Mouse (Mus musculus): Measurements from ENCODE around the gene Plpp7. TPM values are rescaled to one million over a fixed set of nuclear protein-coding genes. Genes with fewer than 3 reads are reported as not detected.
A peak's percentile ranks its signal among the peaks of the same experiment; 100 is the strongest.

Gene Plpp7
- total RNA-seq (2022): 100 to 1,000 TPM in 3 of 4 experiments, 10 to 100 TPM in 1; 99.5 to 130 (median 113) TPM

DNA sequence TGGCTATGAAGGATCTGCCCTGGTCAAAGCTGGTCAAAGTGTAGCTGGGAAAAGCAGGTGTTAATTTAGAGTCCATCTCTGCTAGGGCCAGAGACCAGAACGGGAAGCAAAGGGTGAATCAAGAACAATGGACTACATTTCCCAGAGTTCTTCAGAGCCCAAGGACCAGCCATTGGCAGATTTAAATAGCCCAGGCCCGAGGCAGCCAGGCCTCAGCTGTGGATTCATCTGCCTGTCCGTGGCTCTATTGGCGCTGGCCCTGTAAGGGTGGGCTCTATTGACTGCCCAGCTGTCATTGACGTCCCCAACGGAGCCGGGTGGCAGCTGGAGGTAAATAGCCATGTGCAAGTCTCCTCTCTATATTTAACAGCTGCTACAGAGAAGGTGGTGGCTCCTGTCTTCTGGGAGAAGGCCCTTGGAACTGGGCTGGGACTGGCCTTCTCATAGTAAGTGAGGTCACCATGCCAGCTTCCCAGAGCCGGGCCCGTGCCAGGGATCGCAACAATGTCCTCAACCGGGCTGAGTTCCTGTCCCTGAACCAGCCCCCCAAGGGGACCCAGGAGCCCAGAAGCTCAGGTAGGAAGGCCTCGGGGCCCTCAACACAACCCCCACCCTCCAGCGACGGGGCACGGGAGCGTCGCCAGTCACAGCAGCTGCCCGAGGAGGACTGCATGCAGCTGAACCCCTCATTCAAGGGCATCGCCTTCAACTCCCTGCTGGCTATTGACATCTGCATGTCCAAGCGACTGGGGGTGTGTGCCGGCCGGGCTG, at the start of gene Plpp7:
TSS of gene Plpp7 (plus strand) at position 178 of the 771 bp plus-strand sequence.
- DNase-seq (ENCODE audit: low spot score in 2 of 2): peak; percentile 80 to 91

DNA sequence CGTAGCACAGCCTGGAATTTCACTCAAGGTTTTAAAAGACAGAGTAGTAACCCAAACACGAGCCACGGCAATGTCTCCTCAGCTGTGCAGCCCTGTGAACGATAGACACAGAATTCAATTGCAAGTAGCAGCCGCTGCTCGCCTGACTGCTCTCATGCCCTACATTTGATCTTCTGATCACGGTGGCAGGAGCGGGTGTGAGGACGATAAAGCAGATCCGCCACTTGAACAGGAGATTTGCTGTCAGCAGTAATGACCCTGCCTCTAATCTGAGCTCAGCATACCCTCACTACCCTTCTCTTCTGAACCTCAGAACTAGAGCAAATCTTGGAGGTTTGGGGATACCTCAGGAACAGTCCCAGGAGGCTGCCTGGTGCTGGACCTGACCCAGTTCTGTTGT, 49.3 kb upstream of the Plpp7 start:
- no peak for DNase-seq (ENCODE audit: low spot score in 2 of 2)

DNA sequence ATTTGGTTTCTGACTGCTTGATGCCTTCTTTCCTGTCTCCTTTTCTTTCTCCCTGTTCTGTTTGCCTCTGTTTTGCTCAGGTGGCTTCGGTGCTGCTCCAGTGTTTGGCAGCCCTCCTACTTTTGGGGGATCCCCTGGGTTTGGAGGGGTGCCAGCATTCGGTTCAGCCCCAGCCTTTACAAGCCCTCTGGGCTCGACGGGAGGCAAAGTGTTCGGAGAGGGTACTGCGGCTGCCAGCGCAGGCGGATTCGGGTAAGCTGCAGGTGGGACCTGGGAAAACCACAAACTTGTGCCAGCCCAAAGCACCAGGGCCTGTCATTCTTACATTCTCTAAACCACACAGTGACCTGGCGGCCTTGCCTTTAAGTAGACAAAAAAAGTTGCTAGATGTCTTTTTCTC, 48.0 kb upstream of the Plpp7 start:
- no peak for DNase-seq (ENCODE audit: low spot score in 2 of 2)

GRCm38 (mm10) chr2:32051791-32052190, 43.5 kb upstream of the Plpp7 start:
- DNase-seq (ENCODE audit: low spot score in 2 of 2): no peak

DNA sequence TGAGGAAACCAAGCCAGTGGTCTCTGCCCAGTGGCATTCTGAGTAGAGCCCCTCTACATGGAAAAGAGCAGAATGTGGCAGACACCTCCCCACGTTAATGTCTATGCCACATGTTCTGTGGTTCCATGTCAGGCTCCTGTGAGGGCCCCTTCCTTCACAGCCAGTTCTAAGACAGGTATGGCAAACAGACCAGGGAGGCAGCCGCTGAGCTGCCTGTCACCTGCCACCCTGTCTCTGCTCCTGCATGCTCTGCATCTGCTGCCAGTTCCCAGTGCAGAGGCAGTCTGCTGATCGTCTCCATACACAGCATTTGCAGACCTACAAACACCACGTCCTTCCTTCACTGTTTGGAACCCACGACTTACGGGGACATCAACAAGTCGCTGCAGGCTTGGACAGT, 42.9 kb upstream of the Plpp7 start:
- no peak for DNase-seq (ENCODE audit: low spot score in 2 of 2)

DNA sequence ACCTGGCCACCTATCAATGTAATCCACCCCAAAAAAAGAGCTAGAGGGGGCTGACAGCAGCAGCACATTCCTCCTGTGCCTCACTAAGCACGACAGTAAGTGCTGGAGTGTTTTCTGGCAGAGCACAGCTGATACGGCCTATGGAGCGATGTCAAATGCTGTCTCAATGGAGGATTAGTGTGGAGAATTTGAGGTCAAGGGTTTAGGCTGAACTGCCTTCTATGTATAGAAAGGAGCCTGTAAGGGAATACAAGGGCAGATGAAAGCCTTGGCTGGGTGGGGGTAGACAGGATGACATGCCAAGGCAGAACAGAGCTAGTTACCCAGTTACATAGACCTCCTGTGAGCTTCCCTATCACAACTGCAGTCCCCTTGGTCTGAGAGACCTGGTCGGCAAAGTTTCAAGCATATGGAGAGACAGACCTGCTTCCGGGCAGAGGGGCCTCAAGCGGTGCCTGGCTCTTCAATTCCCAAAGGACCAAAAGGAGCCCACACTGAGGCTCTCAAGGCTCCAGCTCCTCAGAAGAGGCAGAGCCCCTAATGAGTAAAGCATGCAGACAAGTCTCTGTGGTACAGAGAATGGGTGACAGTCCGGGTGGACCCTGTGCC, 39.9 kb upstream of the Plpp7 start:
- no peak for DNase-seq (ENCODE audit: low spot score in 2 of 2)

DNA sequence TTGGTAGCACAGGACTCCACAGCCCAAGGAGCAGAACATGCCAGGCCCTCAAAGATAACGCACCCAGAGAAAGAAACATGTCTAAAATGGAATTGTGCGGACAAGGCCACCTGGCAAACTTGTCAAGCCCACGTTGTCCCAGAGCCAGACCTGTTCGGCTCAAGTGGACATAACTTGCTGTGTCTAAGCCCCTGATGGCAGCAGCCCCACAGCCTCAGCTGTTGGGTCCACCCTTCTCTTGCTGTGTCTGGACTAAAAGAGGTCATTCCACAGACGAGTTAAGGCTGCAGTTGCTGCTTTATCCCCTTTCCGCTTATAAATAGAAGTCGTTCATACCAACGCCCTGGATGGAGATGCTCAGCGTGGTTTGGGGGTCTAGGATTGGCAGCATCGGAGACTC, 38.8 kb upstream of the Plpp7 start:
- DNase-seq (ENCODE audit: low spot score in 2 of 2): no peak

GRCm38 (mm10) chr2:32057360-32057759, 38.0 kb upstream of the Plpp7 start:
- no peak for DNase-seq (ENCODE audit: low spot score in 2 of 2)

DNA sequence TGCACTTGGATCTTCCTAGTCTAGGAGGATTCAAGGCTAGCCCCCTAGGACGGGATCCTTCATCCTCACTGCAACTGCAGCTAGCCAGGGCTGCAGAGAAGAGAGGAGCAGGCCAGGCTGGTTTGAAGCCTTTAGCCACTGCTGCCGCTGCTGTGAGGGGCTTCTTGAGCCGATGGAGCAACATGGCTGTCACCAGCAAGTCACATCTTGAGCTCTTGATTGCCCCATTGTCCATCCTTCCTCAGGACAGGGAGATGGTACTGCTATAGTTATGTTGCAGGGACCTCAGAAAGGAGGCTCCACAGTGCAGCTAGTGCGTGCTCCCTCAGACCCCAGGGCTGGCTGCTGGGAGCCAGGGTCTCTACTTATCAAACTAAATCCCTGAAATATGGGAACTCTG, 37.5 kb upstream of the Plpp7 start:
- DNase-seq (ENCODE audit: low spot score in 2 of 2): no peak

GRCm38 (mm10) chr2:32058241-32058640, 37.1 kb upstream of the Plpp7 start:
- DNase-seq (ENCODE audit: low spot score in 2 of 2): no peak

DNA sequence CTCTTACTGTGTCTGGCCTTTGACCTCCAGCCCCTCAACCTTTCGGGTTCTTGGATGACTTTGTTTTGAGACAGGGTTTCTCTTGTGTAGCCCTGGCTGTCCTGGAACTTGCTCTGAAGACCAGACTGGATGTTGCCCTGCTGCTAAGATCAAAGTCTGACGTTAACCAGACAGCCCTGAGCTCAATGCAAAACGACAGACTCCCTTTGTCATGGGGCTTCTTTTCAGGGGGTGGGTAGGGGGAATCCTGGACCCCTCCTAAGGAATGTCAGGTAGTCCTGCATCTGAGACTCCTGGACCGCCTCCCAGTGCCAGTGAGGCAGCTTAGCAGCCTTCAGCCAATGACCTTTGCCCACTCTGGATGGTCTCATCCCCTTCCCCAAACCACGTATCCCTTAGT, 36.6 kb upstream of the Plpp7 start:
- DNase-seq (ENCODE audit: low spot score in 2 of 2): no peak

DNA sequence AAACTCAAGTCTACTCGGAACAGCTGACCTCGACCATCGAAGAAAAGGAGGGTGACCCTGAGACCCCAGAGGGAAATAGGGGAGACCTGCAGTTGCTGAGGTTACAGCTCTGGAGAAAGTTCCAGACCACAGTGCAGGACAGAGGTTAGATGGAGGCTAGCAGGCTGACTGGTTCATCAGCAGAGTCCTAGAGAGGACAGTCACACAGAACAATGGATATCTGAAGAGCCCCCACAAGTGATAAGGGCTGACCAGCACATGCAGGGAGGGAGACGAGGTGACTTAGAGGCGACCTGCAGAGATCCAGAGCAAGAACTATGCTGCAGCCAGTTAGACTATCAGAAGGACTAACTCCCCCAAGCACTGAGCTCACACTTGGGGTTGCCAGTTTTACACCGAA, 35.7 kb upstream of the Plpp7 start:
- DNase-seq (ENCODE audit: low spot score in 2 of 2): no peak

- DNase-seq (ENCODE audit: low spot score in 2 of 2): no peak
Measured at GRCm38 (mm10) chr2:32060228-32060805, 35.0 kb upstream of the Plpp7 start.

GRCm38 (mm10) chr2:32061189-32061588, 34.1 kb upstream of the Plpp7 start:
- DNase-seq (ENCODE audit: low spot score in 2 of 2): no peak

GRCm38 (mm10) chr2:32061722-32062505, 33.4 kb upstream of the Plpp7 start:
- DNase-seq (ENCODE audit: low spot score in 2 of 2): no peak

DNA sequence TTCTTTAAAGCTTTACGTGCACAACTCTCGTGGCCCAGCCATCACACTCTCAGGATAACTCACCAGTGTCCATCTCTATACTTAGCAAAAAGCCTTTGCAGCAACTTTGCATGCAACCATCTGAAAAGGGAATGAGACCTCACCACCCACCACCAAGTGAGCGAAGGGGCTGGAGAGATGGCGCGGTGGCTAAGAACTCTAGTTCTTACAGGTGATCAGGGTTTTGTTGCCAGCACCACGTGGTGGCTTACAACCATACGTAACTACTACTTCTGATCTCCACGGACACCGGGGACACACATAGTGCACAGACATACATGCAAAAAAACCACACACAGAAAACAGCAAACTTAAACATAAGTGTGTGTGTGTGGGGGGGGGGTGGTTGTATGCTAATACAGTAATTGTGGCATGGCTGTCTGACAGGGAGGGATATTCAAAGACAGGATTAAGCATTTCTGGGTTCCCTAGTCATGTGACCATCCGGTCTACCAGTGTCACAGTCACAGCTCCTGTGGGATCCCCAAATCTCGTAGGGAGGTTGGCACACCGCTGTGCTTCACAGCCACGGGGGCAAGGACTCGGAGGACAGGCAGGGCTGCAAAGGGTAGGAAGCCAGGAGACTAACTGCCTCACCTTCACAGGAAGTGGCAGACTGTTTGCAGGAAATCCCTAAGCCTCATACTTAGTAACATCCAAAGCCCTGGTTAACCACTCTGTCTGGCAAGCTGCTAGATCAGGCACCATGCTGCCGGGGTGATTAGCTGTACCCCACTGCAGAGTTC, 32.5 kb upstream of the Plpp7 start:
- no peak for DNase-seq (ENCODE audit: low spot score in 2 of 2)

- no peak for DNase-seq (ENCODE audit: low spot score in 2 of 2)
Measured at GRCm38 (mm10) chr2:32063451-32064151, 31.7 kb upstream of the Plpp7 start.

DNA sequence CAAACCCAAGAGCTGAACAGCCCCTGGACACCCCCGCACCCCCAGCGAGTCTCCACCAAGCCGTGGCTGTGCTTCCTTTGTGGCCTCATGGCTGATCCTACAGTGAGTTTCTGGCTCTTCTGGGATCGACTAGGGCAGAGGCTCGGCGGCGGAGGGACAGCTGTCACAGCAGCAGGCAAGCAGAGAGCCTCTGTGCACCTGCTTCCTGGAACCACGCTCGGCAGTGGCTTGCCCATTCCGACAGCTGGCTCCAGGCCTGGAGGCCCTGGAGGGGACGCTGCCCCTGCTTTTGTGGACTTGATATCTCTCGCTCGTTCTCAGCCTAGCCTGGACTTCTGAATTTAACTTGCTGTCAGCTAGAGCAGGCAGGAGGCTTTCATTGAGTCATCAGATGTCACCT, 30.4 kb upstream of the Plpp7 start:
- DNase-seq (ENCODE audit: low spot score in 2 of 2): peak in 1 of 2 experiments; percentile 57

GRCm38 (mm10) chr2:32065371-32065791, 29.9 kb upstream of the Plpp7 start:
- no peak for DNase-seq (ENCODE audit: low spot score in 2 of 2)

DNA sequence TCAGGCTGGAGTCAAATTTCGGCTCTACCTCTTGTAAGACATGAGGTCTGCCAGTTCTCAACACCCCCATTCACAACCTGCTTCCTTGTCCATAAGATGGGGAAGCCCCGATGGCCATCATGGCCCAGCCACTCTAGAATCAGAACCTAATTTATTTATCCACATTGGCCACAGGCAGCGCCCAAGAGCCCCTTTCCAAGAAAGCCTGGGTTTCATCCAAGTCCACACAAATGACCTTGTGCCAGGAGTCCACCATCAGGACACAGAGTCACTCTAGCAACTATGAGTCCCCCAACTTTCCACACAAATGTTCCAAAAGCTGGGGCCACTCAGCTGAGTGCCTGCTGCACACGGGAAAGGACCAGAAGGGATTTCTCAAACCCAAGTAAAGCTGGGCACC, 29.3 kb upstream of the Plpp7 start:
- no peak for DNase-seq (ENCODE audit: low spot score in 2 of 2)
